Mouse (Mus musculus) brain, embryonic 14.5 days (tissue): Measurements from ENCODE around the gene Alyref. TPM values are rescaled to one million over a fixed set of nuclear protein-coding genes. Genes with fewer than 3 reads are reported as not detected.
"Not testable (repeated sequence)": the region's sequence is repeated elsewhere in the genome, so short reads cannot be mapped to it uniquely, and the experiment has no call there.

Source experiments
- DNase-seq: peaks from one replicate; pipeline ENCODE4 v3.0.0-alpha.2; 2011; ENCODE audit warnings: low read depth
- CTCF ChIP-seq: fragments of 200-500 bp; IDR thresholded peaks from 2 replicates; pipeline ENCODE4 v1.5.1; 2012; ENCODE audit warnings: inconsistent platforms, mild to moderate bottlenecking, moderate library complexity, borderline replicate concordance; ENCODE audit not compliant: insufficient read depth, insufficient read length; ENCODE audit errors: extremely low read depth
- POLR2A ChIP-seq: fragments of 200-500 bp; IDR thresholded peaks from 2 replicates; pipeline ENCODE4 v1.6.1; 2012; ENCODE audit warnings: mild to moderate bottlenecking, inconsistent platforms, borderline replicate concordance; ENCODE audit not compliant: poor library complexity, insufficient read depth, insufficient read length, severe bottlenecking; ENCODE audit errors: extremely low read depth
- polyA plus RNA-seq: library from polyadenylated mRNA; depleted of rRNA; stranded (reverse); fragments of >200 nt; gene quantifications from 2 replicates; pipeline ENCODE4 v1.2.3, GENCODE M21; 2012

Gene Alyref
- polyA plus RNA-seq, 1 experiment = 86.8 TPM

GRCm38 (mm10) chr11:120568324-120568723, 29.8 kb downstream of the Alyref start:
- no peak for TF ChIP-seq CTCF
- TF ChIP-seq POLR2A = no peak

GRCm38 (mm10) chr11:120565114-120565513, 33.1 kb downstream of the Alyref start:
- DNase-seq = no peak
- no peak for TF ChIP-seq CTCF
- TF ChIP-seq POLR2A = no peak

More at GRCm38 (mm10) chr11:120568324-120568723, 29.8 kb downstream of the Alyref start:
- DNase-seq = no peak

DNA sequence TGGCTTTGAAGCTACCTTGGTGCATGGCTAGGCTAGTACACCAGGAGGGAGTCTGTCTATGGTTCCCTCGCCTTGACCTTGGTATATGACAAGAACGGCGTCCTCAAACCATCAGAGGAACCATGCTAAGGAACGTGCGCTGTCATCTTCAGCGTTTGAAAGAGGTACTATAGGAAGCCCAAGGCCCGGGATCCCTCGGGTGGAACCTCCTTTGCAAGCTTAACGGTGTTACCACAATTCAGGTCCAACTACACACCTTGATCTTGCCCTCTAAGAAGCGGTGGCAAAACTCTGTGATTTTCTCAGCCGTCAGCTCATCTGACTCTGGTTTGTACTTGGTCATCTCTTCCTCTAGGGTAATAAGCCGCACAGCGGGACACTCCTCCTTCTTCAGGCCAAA, 35.2 kb downstream of the Alyref start:
- TF ChIP-seq CTCF (no peak), POLR2A (no peak)
- no peak for DNase-seq

DNA sequence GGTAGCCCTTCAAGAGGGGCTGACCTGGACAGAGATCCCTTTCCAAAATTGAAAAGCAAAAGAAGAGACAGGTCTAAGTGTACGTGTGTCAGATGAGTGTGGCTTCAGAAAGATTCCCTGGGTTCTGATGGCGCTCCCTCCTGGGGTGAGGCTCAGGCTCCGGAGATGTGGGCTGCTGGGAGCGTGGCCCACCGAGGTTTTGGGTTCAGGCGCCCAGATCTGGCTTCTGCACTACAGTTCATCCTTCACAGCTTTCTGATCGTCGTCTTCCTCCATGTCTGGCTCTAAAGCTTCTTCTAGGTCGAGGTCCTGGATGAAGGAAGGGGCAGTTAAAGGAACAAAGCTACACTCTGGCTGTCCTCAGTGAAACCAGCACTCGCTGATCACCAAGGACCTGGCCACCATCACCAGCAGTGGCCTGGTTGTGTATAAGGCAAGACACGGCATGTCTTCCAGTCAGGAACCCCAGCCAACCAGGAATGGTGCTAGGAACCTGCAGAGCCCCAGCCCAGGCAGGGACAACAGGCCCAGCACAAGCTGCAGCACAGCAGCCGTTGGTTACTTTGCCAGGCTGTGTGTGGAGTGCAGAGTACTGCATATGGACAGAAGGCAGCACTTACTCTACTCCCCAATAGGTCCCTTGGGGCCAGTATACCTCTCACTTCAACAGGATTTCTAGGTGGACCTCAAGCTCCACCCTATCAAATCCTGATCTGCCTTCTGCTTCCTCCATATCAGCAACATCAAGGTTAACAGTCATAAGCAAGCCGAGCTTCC, 37.0 kb downstream of the Alyref start:
- DNase-seq = no peak
- TF ChIP-seq POLR2A (no peak), CTCF (no peak)

- not testable (repeated sequence) for DNase-seq
These were observed 39.3 kb downstream of the Alyref start for GRCm38 (mm10) chr11:120558843-120559242.

GRCm38 (mm10) chr11:120555260-120555659, 42.9 kb downstream of the Alyref start:
- TF ChIP-seq CTCF = no peak
- no peak for DNase-seq

GRCm38 (mm10) chr11:120554834-120555233, 43.3 kb downstream of the Alyref start:
- no peak for TF ChIP-seq CTCF
- TF ChIP-seq POLR2A = no peak
- no peak for DNase-seq

DNA sequence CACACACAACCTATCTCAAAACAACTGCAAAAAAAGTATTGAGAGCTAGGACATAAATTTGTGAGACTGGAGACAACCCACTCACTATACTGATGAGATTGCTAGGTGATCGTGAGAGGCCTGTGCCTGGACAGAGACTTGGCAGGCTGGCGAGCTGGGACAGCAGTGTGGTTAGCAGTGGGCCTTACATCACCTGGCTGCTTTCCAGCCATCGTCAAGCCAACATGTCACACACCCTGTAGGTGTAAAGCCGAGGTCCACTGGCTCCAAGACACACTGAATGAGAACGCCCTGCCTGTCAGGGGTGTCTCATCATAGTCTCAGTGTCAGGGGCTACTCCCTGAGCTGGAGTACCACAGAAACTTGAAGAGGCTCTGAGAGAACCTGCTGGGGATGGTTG, 45.4 kb downstream of the Alyref start:
- no peak for TF ChIP-seq POLR2A
- no peak for TF ChIP-seq CTCF
- no peak for DNase-seq

- no peak for DNase-seq
- no peak for TF ChIP-seq CTCF
- no peak for TF ChIP-seq POLR2A
These were observed 47.2 kb downstream of the Alyref start, which contains the start of gene Ppp1r27 for GRCm38 (mm10) chr11:120550810-120551440. TSS of gene Ppp1r27 (minus strand) at chr11:120551132.

DNA sequence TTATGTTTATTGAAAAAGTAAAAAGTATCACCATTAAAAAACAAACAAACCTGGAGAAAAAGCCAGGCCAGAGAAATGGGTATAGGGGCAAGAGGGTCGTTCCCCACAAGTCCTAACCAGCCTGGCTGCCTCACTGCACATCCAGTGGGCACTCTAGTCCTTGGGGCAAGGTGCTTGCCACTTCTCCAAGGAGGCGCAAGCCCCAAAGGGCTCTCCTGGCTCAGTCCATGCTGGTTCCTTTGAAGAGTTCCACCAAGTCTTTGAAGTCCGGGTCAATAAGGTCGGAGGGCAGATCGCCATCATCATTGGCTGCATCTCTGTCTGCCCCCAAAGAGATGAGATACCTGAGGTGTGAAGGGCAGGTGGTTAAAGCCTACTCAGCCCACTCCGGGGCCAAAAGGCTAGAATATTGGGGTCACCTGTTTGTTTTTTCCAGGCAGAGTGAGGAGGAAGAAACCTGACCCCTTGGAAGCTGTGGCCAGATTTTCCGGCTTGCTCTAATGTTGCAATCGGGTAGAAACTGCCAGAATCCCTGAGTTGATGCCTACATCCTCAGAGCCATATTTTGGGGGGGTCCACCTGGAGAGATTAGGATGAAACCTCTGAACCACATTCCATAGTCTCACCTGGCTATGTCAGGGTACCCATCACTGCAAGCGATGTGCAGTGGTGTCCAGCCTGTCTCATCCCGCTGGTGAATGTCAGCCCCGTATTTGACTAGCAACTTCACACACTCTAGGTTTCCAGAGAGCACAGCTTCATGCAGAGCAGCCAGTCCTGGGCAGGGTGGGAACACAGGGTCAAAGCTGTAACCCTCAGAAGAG, 48.0 kb downstream of the Alyref start:
- no peak for DNase-seq
- TF ChIP-seq CTCF (no peak), POLR2A (no peak)

DNA sequence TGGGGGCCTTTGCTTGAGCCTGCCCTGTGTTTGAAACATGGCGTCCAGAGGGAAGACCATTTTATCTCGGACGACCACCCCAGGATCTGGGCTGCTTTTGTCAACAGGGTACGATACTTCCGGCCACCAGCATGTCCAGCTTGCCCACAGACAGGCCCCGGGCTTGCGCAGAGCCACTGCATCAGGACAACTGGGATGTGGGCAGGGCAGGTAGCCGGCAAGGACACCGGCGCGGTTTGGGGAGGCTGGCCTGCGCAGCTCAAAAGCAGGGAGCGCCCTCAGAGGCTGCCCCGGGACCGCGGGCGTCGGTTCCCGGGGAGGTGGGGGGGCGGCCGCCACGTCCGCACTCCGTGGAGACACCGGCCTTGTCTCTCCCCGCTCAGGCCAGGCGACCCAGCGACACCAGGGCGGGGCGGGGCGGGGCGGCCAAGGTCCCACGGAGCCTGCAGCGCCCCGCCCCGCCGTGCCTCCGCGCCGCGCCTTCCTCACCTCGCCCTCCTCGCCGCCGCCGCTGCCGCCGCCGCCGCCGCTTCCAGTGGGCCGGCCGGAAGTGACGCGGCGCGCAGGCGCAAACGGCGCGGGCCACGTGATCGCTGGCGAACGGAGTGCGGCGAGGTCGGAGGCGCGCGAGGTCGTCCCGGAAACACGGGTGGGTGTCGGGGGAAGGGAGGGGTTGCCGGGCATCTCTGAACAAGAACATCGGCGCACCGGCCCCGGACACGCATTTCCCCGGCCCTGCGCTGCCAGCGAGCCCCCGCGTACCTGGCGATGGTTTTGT, 48.8 kb downstream of the Alyref start, which contains the start of gene Mcrip1:
Mcrip1 (minus strand) TSS at position 560 of the 778 bp plus-strand sequence.
- DNase-seq = peak; percentile 96
- TF ChIP-seq POLR2A (peak; percentile 61; the same call in 1 of the 2 replicates), CTCF (no peak)

GRCm38 (mm10) chr11:120548786-120549167, 49.4 kb downstream of the Alyref start:
- TF ChIP-seq POLR2A (no peak), CTCF (no peak)
- DNase-seq = no peak
